Mouse (Mus musculus) embryonic stem cell, embryonic (primary cell): Measurements from ENCODE around the gene Sco1.

ENCODE experiments used
- CTCF ChIA-PET, 4 experiments: fragments of 300-600 bp in 2 of 4; fragments of 350-600 bp in 2 of 4; sonication (Branson Sonifier 250); formaldehyde crosslinking; loops; one replicate each; lab custom pipeline; 2022; ENCODE audit warnings: inconsistent platforms in 2 of 4; lab: Charles Lee
- POLR2A ChIA-PET, 4 experiments: fragments of 300-600 bp in 2 of 4; fragments of 350-600 bp in 2 of 4; sonication (Branson Sonifier 250); formaldehyde crosslinking; loops; one replicate each; lab custom pipeline; 2022; ENCODE audit warnings: antibody characterized with exemption in 4 of 4, inconsistent platforms in 1 of 4; lab: Charles Lee

Gene Sco1

GRCm38 (mm10) chr11:67052321-67052952 is at the start of gene Sco1, which contains the start of gene Adprm:
Sco1 (plus strand) TSS chr11:67052670.
Adprm (minus strand) TSS chr11:67052594.
- CTCF ChIA-PET = interaction anchor here (0.5 to 2.0 kb wide), 14 partner anchors 8 to 106 kb away, joined by 3 to 12 read pairs (median 5); no protein-coding TSS in a partner anchor
- POLR2A ChIA-PET = interaction anchor here (0.5 to 4.5 kb wide), 32 partner anchors 9 to 1266 kb away, joined by 3 to 53 read pairs (median 5); partner anchors contain the start of gene Tmem220 (in 1 of the 4)

GRCm38 (mm10) chr11:67002911-67003310 is 49.6 kb upstream of the Sco1 start:
- POLR2A ChIA-PET = no interaction called here
- CTCF ChIA-PET = no interaction called here

- ChIA-PET POLR2A (interaction anchor here in 3 of 4 experiments (0.7 to 1.9 kb wide), 8 partner anchors 8 to 88 kb away, joined by 3 to 6 read pairs (median 4); no protein-coding TSS in a partner anchor), CTCF (interaction anchor here in 2 of 4 experiments (0.6 to 1.4 kb wide), 8 partner anchors 13 to 109 kb away, joined by 3 to 4 read pairs (median 3); no protein-coding TSS in a partner anchor)
Measured at GRCm38 (mm10) chr11:67007961-67008360, 44.5 kb upstream of the Sco1 start.

GRCm38 (mm10) chr11:67008528-67008927 is 43.9 kb upstream of the Sco1 start:
- ChIA-PET CTCF (interaction anchor here in 1 of 4 experiments (0.7 to 1.4 kb wide), 6 partner anchors 12 to 109 kb away, joined by 3 to 4 read pairs (median 4); no protein-coding TSS in a partner anchor), POLR2A (interaction anchor here in 3 of 4 experiments (0.8 to 1.9 kb wide), 7 partner anchors 8 to 89 kb away, joined by 3 to 6 read pairs (median 4); no protein-coding TSS in a partner anchor)

GRCm38 (mm10) chr11:67010430-67010829 is 42.0 kb upstream of the Sco1 start:
- ChIA-PET CTCF (interaction anchor here in 1 of 4 experiments (1.3 kb wide), 1 partner anchor 111 kb away, joined by 4 read pairs; no protein-coding TSS in a partner anchor), POLR2A (interaction anchor here in 1 of 4 experiments (1.2 kb wide), 1 partner anchor 10 kb away, joined by 3 read pairs; no protein-coding TSS in a partner anchor)

DNA sequence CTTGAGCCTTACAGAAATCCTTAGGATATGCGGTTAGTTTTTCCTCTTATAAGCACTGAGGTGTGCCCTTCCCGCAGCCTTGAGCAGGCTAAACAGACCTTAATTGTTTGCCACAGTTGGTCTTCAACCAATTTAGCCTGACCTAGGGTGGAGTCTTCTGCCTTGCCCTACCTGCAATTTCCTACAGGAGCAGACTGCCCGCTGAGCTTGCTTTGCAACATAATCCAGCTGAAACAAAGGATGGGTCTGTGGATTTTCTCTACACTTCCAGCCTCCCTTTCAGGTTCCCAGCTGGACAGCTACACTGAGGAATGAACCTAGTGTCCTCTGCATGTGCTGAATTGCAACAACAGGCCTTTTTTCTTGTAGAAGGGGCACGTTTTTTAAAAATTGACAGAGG is 40.8 kb upstream of the Sco1 start:
- CTCF ChIA-PET = interaction anchor here (0.6 to 1.3 kb wide), 9 partner anchors 8 to 112 kb away, joined by 3 to 6 read pairs (median 4); no protein-coding TSS in a partner anchor
- POLR2A ChIA-PET = interaction anchor here in 3 of 4 experiments (0.6 to 1.4 kb wide), 18 partner anchors 9 to 399 kb away, joined by 3 to 6 read pairs (median 4); partner anchors contain the start of gene Tmem220 (in 1 of the 3)

- ChIA-PET POLR2A (interaction anchor here (0.5 to 9.0 kb wide), 43 partner anchors 9 to 905 kb away, joined by 3 to 80 read pairs (median 5); partner anchors contain the start of genes Pirt (in 3 of the 4), Adprm (in 1 of the 4) and Sco1 (in 1 of the 4)), CTCF (interaction anchor here (0.6 to 4.4 kb wide), 21 partner anchors 8 to 511 kb away, joined by 3 to 35 read pairs (median 4); partner anchors contain the start of genes Pirt (in 3 of the 4) and Myh3 (in 1 of the 4))
Measured at GRCm38 (mm10) chr11:67017801-67018591, 34.5 kb upstream of the Sco1 start.

DNA sequence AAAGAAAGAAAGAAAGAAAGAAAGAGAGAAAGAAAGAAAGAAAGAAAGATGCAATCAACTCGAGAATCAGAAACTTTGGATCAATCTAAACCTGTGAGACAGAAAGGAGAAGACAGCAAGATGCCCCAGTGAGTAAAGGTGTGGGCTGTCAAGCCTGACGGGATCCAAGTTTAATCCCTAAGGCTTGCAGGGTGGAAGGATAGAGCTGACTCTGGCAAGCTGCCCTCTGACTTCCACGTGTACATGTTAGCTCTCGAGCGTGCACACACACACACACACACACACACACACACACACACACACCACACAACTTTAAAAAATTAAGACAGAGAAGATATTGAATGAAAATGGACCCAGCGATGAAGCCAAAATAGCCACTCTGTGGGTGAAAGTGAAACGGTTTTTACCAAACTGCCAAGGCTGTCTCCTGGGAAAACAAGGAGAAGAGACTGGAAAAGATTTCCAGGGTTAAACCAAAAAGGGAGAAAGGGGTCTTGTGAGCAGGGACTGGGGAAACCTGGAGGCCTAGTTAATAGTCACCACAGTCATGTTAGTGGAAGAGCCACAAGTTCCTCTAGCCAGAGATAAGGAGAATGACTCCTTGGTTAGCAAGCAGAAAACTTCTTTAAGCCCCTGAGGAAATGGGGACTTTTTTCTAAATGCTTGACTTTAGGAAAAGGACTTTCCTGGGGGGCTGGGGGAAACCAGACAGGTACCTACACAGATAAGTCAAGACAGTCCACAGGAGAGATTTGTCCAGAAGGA is 32.6 kb upstream of the Sco1 start:
- ChIA-PET POLR2A (interaction anchor here (0.6 to 9.0 kb wide), 28 partner anchors 8 to 908 kb away, joined by 3 to 80 read pairs (median 5); partner anchors contain the start of genes Pirt (in 2 of the 4), Adprm (in 1 of the 4) and Sco1 (in 1 of the 4)), CTCF (interaction anchor here (0.6 to 4.4 kb wide), 54 partner anchors 7 to 1200 kb away, joined by 3 to 35 read pairs (median 4); partner anchors contain the start of gene Pirt (in 3 of the 4))

GRCm38 (mm10) chr11:67020948-67021347 is 31.5 kb upstream of the Sco1 start:
- ChIA-PET CTCF (interaction anchor here (0.5 to 4.4 kb wide), 51 partner anchors 9 to 1201 kb away, joined by 3 to 35 read pairs (median 4); partner anchors contain the start of gene Pirt (in 4 of the 4)), POLR2A (interaction anchor here (0.6 to 9.0 kb wide), 27 partner anchors 9 to 121 kb away, joined by 3 to 80 read pairs (median 5); partner anchors contain the start of gene Pirt (in 2 of the 4))

DNA sequence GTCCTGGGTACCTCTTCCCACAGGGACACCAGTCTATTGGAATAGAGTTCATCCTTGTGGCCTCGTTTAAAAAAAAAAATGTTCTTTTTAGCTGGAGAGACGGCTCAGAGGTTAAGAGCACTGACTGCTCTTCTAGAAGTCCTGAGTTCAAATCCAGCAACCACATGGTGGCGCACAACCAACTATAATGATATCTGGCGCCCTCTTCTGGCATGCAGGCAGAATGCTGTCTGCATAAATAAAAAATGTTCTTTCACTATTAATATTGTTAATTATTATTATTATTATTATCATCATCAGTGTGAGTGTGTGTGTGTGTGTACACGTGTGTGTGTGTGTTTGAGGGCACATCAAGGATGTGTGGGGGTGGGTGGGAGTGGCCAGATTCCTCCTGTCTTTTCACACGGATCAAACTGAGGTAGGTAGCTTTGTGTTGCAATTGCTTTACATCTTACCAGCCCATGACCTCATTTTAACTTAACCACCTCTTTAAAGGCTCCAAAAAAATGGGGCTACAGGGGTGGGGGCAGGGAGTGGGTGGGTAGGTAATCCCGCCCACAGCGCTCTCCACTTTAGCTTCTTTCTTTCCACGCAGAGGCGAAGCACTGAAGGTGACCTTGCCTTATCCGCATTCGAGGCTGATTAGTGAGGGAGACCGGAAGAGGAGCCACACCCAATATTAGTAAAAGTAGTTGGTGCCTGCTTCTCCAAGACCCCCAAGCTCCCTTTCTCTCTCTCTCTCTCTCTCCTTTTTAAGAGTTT is 29.9 kb upstream of the Sco1 start:
- ChIA-PET POLR2A (interaction anchor here (0.6 to 9.0 kb wide), 24 partner anchors 10 to 805 kb away, joined by 3 to 80 read pairs (median 4); partner anchors contain the start of genes Pirt (in 2 of the 4), Adprm (in 1 of the 4) and Sco1 (in 1 of the 4)), CTCF (interaction anchor here (0.6 to 2.9 kb wide), 31 partner anchors 17 to 1202 kb away, joined by 3 to 15 read pairs (median 4); partner anchors contain the start of gene Pirt (in 1 of the 4))

GRCm38 (mm10) chr11:67023191-67023590 is 29.3 kb upstream of the Sco1 start:
- ChIA-PET POLR2A (interaction anchor here (0.8 to 9.0 kb wide), 29 partner anchors 9 to 1202 kb away, joined by 3 to 80 read pairs (median 4); partner anchors contain the start of genes Pirt (in 2 of the 4), Adprm (in 1 of the 4) and Sco1 (in 1 of the 4)), CTCF (interaction anchor here (0.6 to 3.3 kb wide), 26 partner anchors 12 to 1202 kb away, joined by 3 to 24 read pairs (median 4); partner anchors contain the start of gene Pirt (in 1 of the 4))

GRCm38 (mm10) chr11:67023802-67024340 is 28.6 kb upstream of the Sco1 start:
- POLR2A ChIA-PET = interaction anchor here (0.6 to 9.0 kb wide), 39 partner anchors 10 to 1203 kb away, joined by 3 to 80 read pairs (median 4); partner anchors contain the start of genes Pirt (in 3 of the 4), Adprm (in 2 of the 4) and Sco1 (in 2 of the 4)
- CTCF ChIA-PET = interaction anchor here (0.5 to 3.3 kb wide), 46 partner anchors 10 to 856 kb away, joined by 3 to 24 read pairs (median 4); partner anchors contain the start of genes Adprm (in 2 of the 4), Sco1 (in 2 of the 4), Dnah9 (in 1 of the 4) and Myh3 (in 1 of the 4)

DNA sequence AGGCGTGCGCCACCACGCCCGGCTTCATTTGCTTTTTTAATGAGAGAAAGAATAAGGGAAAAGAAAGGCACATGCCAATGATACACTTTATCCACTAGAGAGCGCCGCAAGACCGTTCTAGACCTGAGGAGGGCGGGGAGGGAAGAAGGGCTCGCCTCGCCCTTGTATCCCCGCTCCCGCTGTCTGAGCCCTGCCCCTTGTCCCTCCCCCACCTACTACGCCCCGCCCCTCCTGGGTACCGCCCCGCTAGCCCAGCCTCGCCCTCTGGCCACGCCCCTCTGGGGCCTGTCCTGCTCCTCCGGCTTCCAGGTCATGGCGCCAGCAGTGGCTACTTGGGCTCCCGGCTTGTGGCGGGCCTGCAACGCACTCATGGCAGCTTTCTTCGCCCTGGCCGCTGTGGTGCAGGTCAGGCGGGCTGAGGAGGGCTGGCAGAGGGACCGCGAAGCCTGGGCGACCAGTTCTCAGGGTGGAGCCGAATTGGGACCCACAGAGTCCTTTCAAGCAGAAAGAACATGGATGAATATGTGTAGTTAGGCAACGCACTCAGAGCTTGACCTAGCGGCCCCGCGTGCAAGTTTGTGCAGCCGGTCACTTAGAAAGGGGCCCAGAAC is 27.5 kb upstream of the Sco1 start, which contains the start of gene Tmem220:
Gene Tmem220, plus strand, starts transcription at position 288 of the 611 bp plus-strand sequence.
- ChIA-PET POLR2A (interaction anchor here in 3 of 4 experiments (0.7 to 9.0 kb wide), 22 partner anchors 13 to 1204 kb away, joined by 3 to 80 read pairs (median 4); partner anchors contain the start of genes Adprm (in 1 of the 3), Pirt (in 1 of the 3) and Sco1 (in 1 of the 3)), CTCF (interaction anchor here (0.6 to 3.3 kb wide), 28 partner anchors 7 to 289 kb away, joined by 3 to 24 read pairs (median 5); partner anchors contain the start of genes Adprm (in 2 of the 4) and Sco1 (in 2 of the 4))

GRCm38 (mm10) chr11:67030904-67031602 is 21.4 kb upstream of the Sco1 start:
- POLR2A ChIA-PET = interaction anchor here in 3 of 4 experiments (0.6 to 3.1 kb wide), 9 partner anchors 9 to 62 kb away, joined by 3 to 13 read pairs (median 4); partner anchors contain the start of genes Adprm (in 1 of the 3) and Sco1 (in 1 of the 3)
- CTCF ChIA-PET = interaction anchor here (0.5 to 2.0 kb wide), 16 partner anchors 9 to 436 kb away, joined by 3 to 10 read pairs (median 3); partner anchors contain the start of genes Adprm (in 1 of the 4) and Sco1 (in 1 of the 4)
